Mouse (Mus musculus) adrenal gland, adult 18-20 months (tissue): ENCODE results near the gene Sytl4. TPM values are rescaled to one million over a fixed set of nuclear protein-coding genes. Genes with fewer than 3 reads are reported as not detected.

ENCODE experiments used
- total RNA-seq, 2 experiments: library from RNA; stranded (reverse); gene quantifications; 1 replicate in 1 of 2; 2 replicates in 1 of 2; pipeline ENCODE4 v1.2.3; 2021

Sytl4 gene
- total RNA-seq, 2 experiments from 2014 or later, result 12.9 to 14.7 TPM

Other genes with a start within 250 kb of the Sytl4 start
- gene Tnmd, start 130.8 kb downstream of the Sytl4 start, total RNA-seq, result under 1 TPM; 0.30 to 0.35 TPM
- gene Tspan6, start 83.4 kb downstream of the Sytl4 start, total RNA-seq, result 10 to 100 TPM; 22.5 to 40.0 TPM
- 1 to 10 TPM; 3.2 to 5.1 TPM for gene Srpx2, start 73.4 kb downstream of the Sytl4 start, total RNA-seq
- 10 to 100 TPM; 31.9 to 33.2 TPM for gene Cstf2, start 77.4 kb upstream of the Sytl4 start, total RNA-seq
- gene Xkrx, start 180.3 kb upstream of the Sytl4 start, total RNA-seq, result under 1 TPM; 0.35 to 0.96 TPM
- not detected for gene Arl13a, start 205.7 kb upstream of the Sytl4 start, total RNA-seq
- gene Nox1, start 240.1 kb upstream of the Sytl4 start, total RNA-seq, result not detected